Mouse (Mus musculus) adrenal gland, adult 8-10 months (tissue): ENCODE data around the gene Prkd1. TPM values are rescaled to one million over a fixed set of nuclear protein-coding genes. Genes with fewer than 3 reads are reported as not detected.

ENCODE experiments used
- DNase-seq: peaks from one replicate; pipeline ENCODE4 v3.0.0; 2022
- total RNA-seq, 4 experiments: library from RNA; stranded (reverse); gene quantifications; 2 replicates each; pipeline ENCODE4 v1.2.4; 2022

The Prkd1 gene
- total RNA-seq, 4 experiments from 2014 or later: 12.6 to 19.9 (median 16.1) TPM

DNA sequence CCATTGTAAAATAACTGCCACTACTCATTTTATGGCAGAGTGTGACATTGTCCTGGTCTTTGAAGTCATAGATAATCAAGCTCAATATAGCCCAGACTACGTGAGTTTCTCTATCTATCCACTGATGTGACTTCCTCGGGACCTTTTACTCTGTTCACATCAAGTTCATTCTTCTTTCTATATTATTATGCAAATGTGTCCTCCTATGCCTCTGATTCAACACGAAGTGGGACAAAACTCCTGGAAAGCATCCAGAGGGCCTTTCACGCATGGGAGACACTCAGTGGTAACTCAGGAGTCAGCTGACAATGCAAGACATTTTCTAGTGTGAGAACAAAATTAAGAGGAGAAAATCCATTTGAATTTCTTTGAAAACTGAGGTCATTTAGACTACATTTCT is 315.7 kb downstream of the Prkd1 start:
- DNase-seq: no peak

DNA sequence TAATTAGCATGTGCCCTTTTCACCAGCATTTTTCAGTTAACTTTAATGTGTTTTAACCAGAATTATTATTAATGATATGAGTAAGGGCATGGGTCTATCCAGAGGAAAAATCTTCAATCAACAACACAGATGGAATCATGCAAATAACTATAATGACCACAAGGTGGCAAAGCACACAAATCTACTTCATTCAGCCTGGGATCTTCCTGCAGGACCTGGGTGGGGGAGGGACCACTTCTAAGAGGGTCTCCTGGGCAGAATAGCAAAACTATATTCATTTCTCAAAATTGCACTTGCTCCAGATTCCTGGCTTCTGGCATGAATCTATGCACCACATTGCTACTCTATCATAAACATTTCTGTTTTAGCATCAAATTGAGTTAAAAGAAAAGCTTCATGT is 334.3 kb downstream of the Prkd1 start:
- DNase-seq: no peak

DNA sequence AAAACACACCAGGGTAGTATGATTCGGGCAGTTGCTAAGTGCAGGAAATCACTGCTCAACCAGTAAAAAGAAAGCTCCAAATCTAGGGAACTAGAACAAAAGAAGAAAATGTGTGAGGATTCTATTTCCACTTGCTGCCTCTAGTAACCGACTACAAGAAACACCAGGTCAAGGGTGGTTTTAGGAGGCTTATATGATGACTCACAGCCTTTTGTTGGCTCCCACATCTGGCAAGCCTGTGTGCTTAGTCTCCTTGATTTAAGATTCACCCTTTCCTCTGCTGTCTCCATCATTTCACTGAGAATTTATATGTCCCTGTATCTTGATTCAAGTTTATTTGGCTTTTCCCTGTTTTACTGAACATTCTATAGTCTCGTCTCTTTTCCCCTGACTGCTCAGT is 339.6 kb downstream of the Prkd1 start:
- DNase-seq: peak; percentile 10

DNA sequence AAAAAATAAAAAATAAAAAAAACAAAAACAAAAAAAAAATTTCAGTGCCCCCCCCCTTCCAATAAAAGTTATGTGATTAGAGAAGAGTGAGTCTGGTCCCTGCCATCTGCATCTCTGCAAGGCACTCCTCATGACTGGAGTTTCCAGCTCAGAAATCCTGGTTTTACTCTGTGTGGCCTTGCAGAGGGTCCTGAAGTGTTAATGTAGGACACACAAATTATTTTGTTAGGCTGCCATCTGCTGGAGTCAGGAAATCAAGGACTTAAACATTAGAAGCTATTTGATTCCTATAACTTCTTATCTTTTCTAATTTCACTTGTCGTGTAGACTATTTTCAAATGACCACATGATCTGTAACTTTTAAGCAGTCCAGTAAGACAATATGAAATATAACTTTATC is 347.6 kb downstream of the Prkd1 start:
- DNase-seq: no peak

DNA sequence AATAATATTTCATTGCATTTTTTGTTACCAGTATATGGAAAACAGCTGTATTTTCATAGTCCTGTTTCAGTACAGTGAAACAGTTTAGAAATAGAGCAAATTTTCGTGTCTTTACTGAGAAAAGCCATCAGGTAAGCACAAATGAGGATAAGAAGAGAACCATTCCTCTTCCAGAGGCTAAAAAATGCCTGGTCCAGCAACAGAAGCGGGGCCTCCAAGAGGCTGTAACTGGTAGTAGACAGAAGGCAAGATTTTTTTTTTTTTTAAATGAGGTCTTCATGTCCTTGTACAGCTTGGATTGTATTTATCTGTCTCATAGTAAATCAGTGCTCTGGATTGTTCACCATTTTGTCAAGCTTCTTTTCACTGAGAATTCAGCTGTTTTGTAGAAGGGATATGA is 352.8 kb downstream of the Prkd1 start:
- no peak for DNase-seq

DNA sequence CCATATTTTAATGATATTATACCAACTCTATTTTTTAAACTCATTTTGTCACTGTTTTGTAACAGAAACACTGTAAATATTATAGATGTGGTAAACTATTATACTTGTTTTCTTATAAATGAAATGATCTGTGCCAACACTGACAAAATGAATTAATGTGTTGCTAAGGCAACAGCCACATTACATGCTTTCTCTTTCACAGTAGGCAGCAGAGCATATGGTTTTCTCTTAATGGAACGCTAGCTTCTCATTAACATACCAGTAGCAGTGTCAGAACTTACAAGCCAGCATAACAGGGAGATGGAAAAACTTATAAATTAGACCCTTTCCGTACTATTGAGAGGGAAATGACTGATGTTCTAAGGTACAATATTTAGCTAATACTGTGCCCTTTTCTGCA is 353.3 kb downstream of the Prkd1 start:
- no peak for DNase-seq

DNA sequence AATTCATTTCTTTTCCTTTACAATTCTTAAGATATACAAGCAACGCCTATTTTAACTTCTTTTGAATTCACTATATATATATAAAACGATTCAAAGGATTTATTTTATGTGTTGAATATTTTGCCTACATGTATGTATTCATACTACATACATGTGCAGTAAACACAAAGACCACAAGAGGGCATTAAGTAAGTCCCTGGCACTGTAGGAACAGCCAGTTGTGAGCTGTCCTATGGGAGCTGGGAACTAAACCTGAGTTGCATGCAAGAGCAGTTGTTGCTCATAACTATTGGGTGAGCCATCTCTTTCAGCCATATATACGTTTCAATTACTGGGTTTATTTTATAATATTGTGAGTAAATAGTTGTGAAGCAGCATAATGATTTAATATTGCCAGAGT is 356.1 kb downstream of the Prkd1 start:
- no peak for DNase-seq
